Mouse (Mus musculus): ENCODE data around the gene Ctxn2. TPM values are rescaled to one million over a fixed set of nuclear protein-coding genes. Genes with fewer than 3 reads are reported as not detected.

The Ctxn2 gene
- not detected in 2 replicates for polyA plus RNA-seq (2015; fragmentation: Nextera tagmentation; extraction: Ambion mirVana)

GRCm38 (mm10) chr2:125135903-125136811 lies at the start of gene Ctxn2:
Gene Ctxn2 (plus strand): TSS chr2:125136692.

GRCm38 (mm10) chr2:125123477-125123852 lies 13.0 kb upstream of the Ctxn2 start, which contains the start of gene Myef2:
Gene Myef2 (minus strand): TSS chr2:125123661.

GRCm38 (mm10) chr2:125152388-125152787 lies 15.9 kb downstream of the Ctxn2 start, which contains the start of gene Slc12a1:
Gene Slc12a1 (plus strand): TSS chr2:125152505.

Other genes starting within 250 kb of the Ctxn2 start
- gene Slc24a5, start 68.6 kb upstream of the Ctxn2 start, polyA plus RNA-seq (2015; fragmentation: Nextera tagmentation; extraction: Ambion mirVana), result 4.9 and 5.6 TPM in 2 replicates
- 35.5 and 36.3 TPM in 2 replicates for gene Myef2, start 13.0 kb upstream of the Ctxn2 start, polyA plus RNA-seq (2015; fragmentation: Nextera tagmentation; extraction: Ambion mirVana)
- gene Slc12a1, start 15.8 kb downstream of the Ctxn2 start, polyA plus RNA-seq (2015; fragmentation: Nextera tagmentation; extraction: Ambion mirVana), result not detected in 2 replicates
- 203 and 230 TPM in 2 replicates for gene Dut, start 110.5 kb downstream of the Ctxn2 start, polyA plus RNA-seq (2015; fragmentation: Nextera tagmentation; extraction: Ambion mirVana)